Mouse (Mus musculus): Measurements from ENCODE around the gene B3galt4. TPM values are rescaled to one million over a fixed set of nuclear protein-coding genes. Genes with fewer than 3 reads are reported as not detected.

B3galt4 gene
- total and polyA plus RNA-seq, 2 experiments from 2014 or later = 0.53 to 6.1 TPM

DNA sequence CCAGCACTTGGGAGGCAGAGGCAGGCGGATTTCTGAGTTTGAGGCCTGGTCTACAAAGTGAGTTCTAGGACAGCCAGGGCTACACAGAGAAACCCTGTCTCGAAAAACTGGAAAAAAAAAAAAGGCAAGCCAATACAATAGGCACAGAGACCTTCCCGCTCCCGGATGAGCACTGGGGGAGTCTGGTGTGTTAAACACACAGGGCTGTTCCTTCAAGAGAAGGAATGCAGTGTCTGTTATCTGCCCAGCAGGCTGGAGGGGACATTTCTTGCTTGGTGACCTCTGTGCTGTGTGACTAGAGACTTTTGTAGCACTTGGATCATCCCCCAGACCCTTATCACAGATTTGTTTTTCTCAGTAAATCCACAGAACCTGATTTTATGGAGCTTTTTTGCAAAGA lies 49.6 kb downstream of the B3galt4 start:
- TF ChIP-seq EP300 (IDR thresholded peaks at IDR 0.05; ENCODE audit: low read depth) (no peak), CTCF (IDR thresholded peaks at IDR 0.05; ENCODE audit: low read depth) (no peak)
- H3K9ac ChIP-seq (replicated peaks; ENCODE audit: low read depth, low read length) = no peak overlapping the region
- ATAC-seq (ENCODE audit: insufficient read depth, low read depth) = peak; percentile 40; the same call in 1 of the 2 replicates
- 67% methylated on average over 4 of the region's 4 CpGs for WGBS
- no peaks in the 10 kb centered on the region for H3K27me3 ChIP-seq (ENCODE audit: control insufficient read depth, insufficient read depth, low read length)
- H3K4me1 ChIP-seq (ENCODE audit: control insufficient read depth, insufficient read depth) = no peaks in the 10 kb centered on the region
- no peak overlapping the region for H3K4me2 ChIP-seq (ENCODE audit: low read depth, low read length)
- H3K9me3 ChIP-seq (replicated peaks; ENCODE audit: control insufficient read depth, low read length) = no peaks in the 10 kb centered on the region
- H3K27ac ChIP-seq (ENCODE audit: low read depth) = peak overlapping the region; percentile 22; the same call in 1 of the 2 replicates
- H3K4me3 ChIP-seq (ENCODE audit: low read depth, low read length) = no peak overlapping the region
- DNase-seq (ENCODE audit: low spot score) = no peak
- no peaks in the 10 kb centered on the region for H3K36me3 ChIP-seq (replicated peaks; ENCODE audit: control insufficient read depth, insufficient read depth, low read length)

DNA sequence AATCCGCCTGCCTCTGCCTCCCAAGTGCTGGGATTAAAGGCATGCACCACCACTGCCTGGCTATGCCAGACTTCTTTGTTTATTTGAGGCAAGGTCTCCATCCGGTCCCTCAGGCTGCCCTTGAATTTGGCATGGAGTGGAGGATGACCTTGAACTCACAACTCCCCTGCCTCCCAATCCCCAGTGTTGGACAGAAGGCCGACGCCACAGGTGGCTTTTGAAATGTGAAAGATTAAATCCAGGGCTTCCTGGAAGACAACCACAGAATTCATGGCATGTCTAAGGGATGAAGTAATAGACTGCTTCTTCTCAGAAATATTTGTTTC lies 50.3 kb downstream of the B3galt4 start:
- Histone ChIP-seq H3K27me3 (ENCODE audit: control insufficient read depth, insufficient read depth, low read length) (no peaks in the 10 kb centered on the region), H3K36me3 (replicated peaks; ENCODE audit: control insufficient read depth, insufficient read depth, low read length) (no peaks in the 10 kb centered on the region), H3K4me3 (ENCODE audit: low read depth, low read length) (no peak overlapping the region), H3K4me1 (ENCODE audit: control insufficient read depth, insufficient read depth) (no peaks in the 10 kb centered on the region), H3K4me2 (ENCODE audit: low read depth, low read length) (no peak overlapping the region), H3K9ac (replicated peaks; ENCODE audit: low read depth, low read length) (no peak overlapping the region), H3K9me3 (replicated peaks; ENCODE audit: control insufficient read depth, low read length) (no peaks in the 10 kb centered on the region), H3K27ac (ENCODE audit: low read depth) (no peak overlapping the region)
- no peak for ATAC-seq (ENCODE audit: insufficient read depth, low read depth)
- TF ChIP-seq CTCF (IDR thresholded peaks at IDR 0.05; ENCODE audit: low read depth) = no peak
- TF ChIP-seq EP300 (IDR thresholded peaks at IDR 0.05; ENCODE audit: low read depth) = no peak
- 73% methylated on average over 4 of the region's 4 CpGs for WGBS
- no peak for DNase-seq (ENCODE audit: low spot score)

DNA sequence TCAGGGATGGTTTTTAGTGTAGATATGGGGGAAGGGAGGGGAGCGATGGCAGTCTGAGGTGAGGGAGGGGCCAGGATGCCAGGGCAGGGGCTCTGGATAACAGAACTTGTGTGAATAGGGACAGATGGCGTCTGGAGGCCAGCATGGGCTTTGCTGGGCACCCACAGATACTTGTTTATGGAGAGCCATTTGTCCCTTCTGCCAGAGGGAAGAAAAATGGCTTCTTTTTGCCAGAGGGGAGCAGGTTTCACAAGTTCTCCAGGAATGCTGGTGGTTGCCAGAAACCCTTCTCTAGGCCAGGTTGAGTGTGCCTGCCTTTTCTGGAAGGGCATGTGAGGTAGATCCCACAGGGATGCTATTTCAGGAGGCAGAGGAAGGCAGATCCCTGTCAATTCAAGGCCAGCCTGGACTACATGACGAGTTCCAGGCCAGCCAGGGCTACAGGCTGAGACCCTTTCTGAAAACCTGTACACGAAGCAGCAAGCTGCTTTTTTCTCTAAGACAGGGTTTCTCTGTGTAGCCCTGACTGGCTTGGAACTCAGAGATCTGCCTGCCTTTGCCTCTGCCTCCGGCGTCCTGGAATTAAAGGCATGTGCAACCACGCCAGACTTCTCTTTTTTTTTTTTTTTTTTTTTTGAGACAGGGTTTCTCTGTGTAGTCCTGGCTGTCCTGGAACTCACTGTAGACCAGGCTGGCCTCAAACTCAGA lies 50.9 kb downstream of the B3galt4 start:
- H3K9ac ChIP-seq (replicated peaks; ENCODE audit: low read depth, low read length) = no peak overlapping the region

More for the DNA sequence above, 50.9 kb downstream of the B3galt4 start:
- Histone ChIP-seq H3K27ac (ENCODE audit: low read depth) (no peak overlapping the region), H3K4me2 (ENCODE audit: low read depth, low read length) (no peak overlapping the region), H3K36me3 (replicated peaks; ENCODE audit: control insufficient read depth, insufficient read depth, low read length) (no peaks in the 10 kb centered on the region), H3K9me3 (replicated peaks; ENCODE audit: control insufficient read depth, low read length) (no peaks in the 10 kb centered on the region), H3K4me3 (ENCODE audit: low read depth, low read length) (no peak overlapping the region), H3K27me3 (ENCODE audit: control insufficient read depth, insufficient read depth, low read length) (no peaks in the 10 kb centered on the region), H3K4me1 (ENCODE audit: control insufficient read depth, insufficient read depth) (no peaks in the 10 kb centered on the region)
- TF ChIP-seq CTCF (IDR thresholded peaks at IDR 0.05; ENCODE audit: low read depth) (no peak), EP300 (IDR thresholded peaks at IDR 0.05; ENCODE audit: low read depth) (no peak)
- 39% methylated on average over 7 of the region's 7 CpGs for WGBS
- DNase-seq (ENCODE audit: low spot score) (no peak), ATAC-seq (ENCODE audit: insufficient read depth, low read depth) (no peak)

Other genes with a start within 250 kb of the B3galt4 start
Only the 30 nearest of the 32 such genes appear.
- 117 and 124 TPM in 2 replicates for gene March2, start 232.8 kb downstream of the B3galt4 start, total RNA-seq (2014; rRNA removed; ENCODE audit: low replicate concordance)
- gene March2, start 232.8 kb downstream of the B3galt4 start, polyA plus RNA-seq (2015; fragmentation: Nextera tagmentation; extraction: Ambion mirVana) = 87.6 and 88.5 TPM in 2 replicates
- gene Rab11b, start 191.0 kb downstream of the B3galt4 start, total RNA-seq (2014; rRNA removed; ENCODE audit: low replicate concordance) = 58.6 and 87.8 TPM in 2 replicates
- 382 and 425 TPM in 2 replicates for gene Rab11b, start 191.0 kb downstream of the B3galt4 start, polyA plus RNA-seq (2015; fragmentation: Nextera tagmentation; extraction: Ambion mirVana)
- 35.2 and 79.3 TPM in 2 replicates for gene Angptl4, start 169.7 kb downstream of the B3galt4 start, total RNA-seq (2014; rRNA removed; ENCODE audit: low replicate concordance)
- 59.2 and 124 TPM in 2 replicates for gene Angptl4, start 169.7 kb downstream of the B3galt4 start, polyA plus RNA-seq (2015; fragmentation: Nextera tagmentation; extraction: Ambion mirVana)
- gene Kank3, start 141.0 kb downstream of the B3galt4 start, total RNA-seq (2014; rRNA removed; ENCODE audit: low replicate concordance) = 33.3 and 68.7 TPM in 2 replicates
- 46.1 and 50.8 TPM in 2 replicates for gene Kank3, start 141.0 kb downstream of the B3galt4 start, polyA plus RNA-seq (2015; fragmentation: Nextera tagmentation; extraction: Ambion mirVana)
- gene Rps28, start 126.9 kb downstream of the B3galt4 start, total RNA-seq (2014; rRNA removed; ENCODE audit: low replicate concordance) = 127 and 305 TPM in 2 replicates
- gene Rps28, start 126.9 kb downstream of the B3galt4 start, polyA plus RNA-seq (2015; fragmentation: Nextera tagmentation; extraction: Ambion mirVana) = 622 and 631 TPM in 2 replicates
- gene Ndufa7, start 126.9 kb downstream of the B3galt4 start, total RNA-seq (2014; rRNA removed; ENCODE audit: low replicate concordance) = 467 and 766 TPM in 2 replicates
- gene Ndufa7, start 126.9 kb downstream of the B3galt4 start, polyA plus RNA-seq (2015; fragmentation: Nextera tagmentation; extraction: Ambion mirVana) = 899 and 938 TPM in 2 replicates
- gene Cd320, start 108.4 kb downstream of the B3galt4 start, total RNA-seq (2014; rRNA removed; ENCODE audit: low replicate concordance) = 17.3 and 24.0 TPM in 2 replicates
- 37.3 and 41.6 TPM in 2 replicates for gene Cd320, start 108.4 kb downstream of the B3galt4 start, polyA plus RNA-seq (2015; fragmentation: Nextera tagmentation; extraction: Ambion mirVana)
- gene Gm7029, start 77.7 kb downstream of the B3galt4 start, total RNA-seq (2014; rRNA removed; ENCODE audit: low replicate concordance) = not detected in 2 replicates
- not detected in 2 replicates for gene Gm7029, start 77.7 kb downstream of the B3galt4 start, polyA plus RNA-seq (2015; fragmentation: Nextera tagmentation; extraction: Ambion mirVana)
- 17.0 and 30.1 TPM in 2 replicates for gene Kifc1, start 60.8 kb downstream of the B3galt4 start, total RNA-seq (2014; rRNA removed; ENCODE audit: low replicate concordance)
- 2.0 and 2.1 TPM in 2 replicates for gene Kifc1, start 60.8 kb downstream of the B3galt4 start, polyA plus RNA-seq (2015; fragmentation: Nextera tagmentation; extraction: Ambion mirVana)
- not detected in 2 replicates for gene Platr17, start 46.4 kb downstream of the B3galt4 start, total RNA-seq (2014; rRNA removed; ENCODE audit: low replicate concordance)
- not detected in 2 replicates for gene Platr17, start 46.4 kb downstream of the B3galt4 start, polyA plus RNA-seq (2015; fragmentation: Nextera tagmentation; extraction: Ambion mirVana)
- gene Daxx, start 42.1 kb downstream of the B3galt4 start, total RNA-seq (2014; rRNA removed; ENCODE audit: low replicate concordance) = 15.2 and 19.3 TPM in 2 replicates
- gene Daxx, start 42.1 kb downstream of the B3galt4 start, polyA plus RNA-seq (2015; fragmentation: Nextera tagmentation; extraction: Ambion mirVana) = 18.0 and 20.0 TPM in 2 replicates
- 50.9 and 84.1 TPM in 2 replicates for gene Tapbp, start 35.6 kb downstream of the B3galt4 start, total RNA-seq (2014; rRNA removed; ENCODE audit: low replicate concordance)
- gene Tapbp, start 35.6 kb downstream of the B3galt4 start, polyA plus RNA-seq (2015; fragmentation: Nextera tagmentation; extraction: Ambion mirVana) = 47.6 and 51.3 TPM in 2 replicates
- 29.1 and 42.9 TPM in 2 replicates for gene Zbtb22, start 35.6 kb downstream of the B3galt4 start, total RNA-seq (2014; rRNA removed; ENCODE audit: low replicate concordance)
- 10.1 and 12.0 TPM in 2 replicates for gene Zbtb22, start 35.6 kb downstream of the B3galt4 start, polyA plus RNA-seq (2015; fragmentation: Nextera tagmentation; extraction: Ambion mirVana)
- gene Rgl2, start 21.9 kb downstream of the B3galt4 start, total RNA-seq (2014; rRNA removed; ENCODE audit: low replicate concordance) = 63.1 and 144 TPM in 2 replicates
- gene Rgl2, start 21.9 kb downstream of the B3galt4 start, polyA plus RNA-seq (2015; fragmentation: Nextera tagmentation; extraction: Ambion mirVana) = 21.1 and 21.9 TPM in 2 replicates
- gene Pfdn6, start 11.1 kb downstream of the B3galt4 start, total RNA-seq (2014; rRNA removed; ENCODE audit: low replicate concordance) = 28.6 and 77.4 TPM in 2 replicates
- 123 and 128 TPM in 2 replicates for gene Pfdn6, start 11.1 kb downstream of the B3galt4 start, polyA plus RNA-seq (2015; fragmentation: Nextera tagmentation; extraction: Ambion mirVana)
- 6.7 and 10.9 TPM in 2 replicates for gene Wdr46, start 10.8 kb downstream of the B3galt4 start, total RNA-seq (2014; rRNA removed; ENCODE audit: low replicate concordance)
- 8.9 and 11.1 TPM in 2 replicates for gene Wdr46, start 10.8 kb downstream of the B3galt4 start, polyA plus RNA-seq (2015; fragmentation: Nextera tagmentation; extraction: Ambion mirVana)
- 28.2 and 31.8 TPM in 2 replicates for gene Vps52, start 4.3 kb upstream of the B3galt4 start, total RNA-seq (2014; rRNA removed; ENCODE audit: low replicate concordance)
- gene Vps52, start 4.3 kb upstream of the B3galt4 start, polyA plus RNA-seq (2015; fragmentation: Nextera tagmentation; extraction: Ambion mirVana) = 27.8 TPM in 2 replicates
- 1,548 and 1,735 TPM in 2 replicates for gene Rps18, start 4.5 kb upstream of the B3galt4 start, total RNA-seq (2014; rRNA removed; ENCODE audit: low replicate concordance)
- 845 and 880 TPM in 2 replicates for gene Rps18, start 4.5 kb upstream of the B3galt4 start, polyA plus RNA-seq (2015; fragmentation: Nextera tagmentation; extraction: Ambion mirVana)
- 61.0 and 84.5 TPM in 2 replicates for gene H2-K1, start 48.9 kb upstream of the B3galt4 start, total RNA-seq (2014; rRNA removed; ENCODE audit: low replicate concordance)
- 42.9 and 48.4 TPM in 2 replicates for gene H2-K1, start 48.9 kb upstream of the B3galt4 start, polyA plus RNA-seq (2015; fragmentation: Nextera tagmentation; extraction: Ambion mirVana)
- gene Ring1, start 73.2 kb upstream of the B3galt4 start, total RNA-seq (2014; rRNA removed; ENCODE audit: low replicate concordance) = 22.5 and 48.5 TPM in 2 replicates
- gene Ring1, start 73.2 kb upstream of the B3galt4 start, polyA plus RNA-seq (2015; fragmentation: Nextera tagmentation; extraction: Ambion mirVana) = 10.3 and 11.9 TPM in 2 replicates
- 80.6 and 101 TPM in 2 replicates for gene H2-Ke6, start 76.6 kb upstream of the B3galt4 start, total RNA-seq (2014; rRNA removed; ENCODE audit: low replicate concordance)
- gene H2-Ke6, start 76.6 kb upstream of the B3galt4 start, polyA plus RNA-seq (2015; fragmentation: Nextera tagmentation; extraction: Ambion mirVana) = 58.5 and 64.6 TPM in 2 replicates
- 88.7 and 97.2 TPM in 2 replicates for gene Slc39a7, start 80.2 kb upstream of the B3galt4 start, total RNA-seq (2014; rRNA removed; ENCODE audit: low replicate concordance)
- 79.7 and 85.4 TPM in 2 replicates for gene Slc39a7, start 80.2 kb upstream of the B3galt4 start, polyA plus RNA-seq (2015; fragmentation: Nextera tagmentation; extraction: Ambion mirVana)
- 29.4 and 36.6 TPM in 2 replicates for gene Rxrb, start 80.3 kb upstream of the B3galt4 start, total RNA-seq (2014; rRNA removed; ENCODE audit: low replicate concordance)
- gene Rxrb, start 80.3 kb upstream of the B3galt4 start, polyA plus RNA-seq (2015; fragmentation: Nextera tagmentation; extraction: Ambion mirVana) = 28.4 and 31.2 TPM in 2 replicates
- 1.4 and 1.9 TPM in 2 replicates for gene Col11a2, start 87.9 kb upstream of the B3galt4 start, total RNA-seq (2014; rRNA removed; ENCODE audit: low replicate concordance)
- 0.25 and 0.29 TPM in 2 replicates for gene Col11a2, start 87.9 kb upstream of the B3galt4 start, polyA plus RNA-seq (2015; fragmentation: Nextera tagmentation; extraction: Ambion mirVana)
- gene H2-Oa, start 140.9 kb upstream of the B3galt4 start, total RNA-seq (2014; rRNA removed; ENCODE audit: low replicate concordance) = not detected in 2 replicates
- not detected in 2 replicates for gene H2-Oa, start 140.9 kb upstream of the B3galt4 start, polyA plus RNA-seq (2015; fragmentation: Nextera tagmentation; extraction: Ambion mirVana)
- gene H2-DMa, start 168.1 kb upstream of the B3galt4 start, total RNA-seq (2014; rRNA removed; ENCODE audit: low replicate concordance) = 2.6 and 7.2 TPM in 2 replicates
- 4.2 and 4.6 TPM in 2 replicates for gene H2-DMa, start 168.1 kb upstream of the B3galt4 start, polyA plus RNA-seq (2015; fragmentation: Nextera tagmentation; extraction: Ambion mirVana)
- gene Brd2, start 171.1 kb upstream of the B3galt4 start, total RNA-seq (2014; rRNA removed; ENCODE audit: low replicate concordance) = 83.2 and 87.5 TPM in 2 replicates
- 33.4 and 38.4 TPM in 2 replicates for gene Brd2, start 171.1 kb upstream of the B3galt4 start, polyA plus RNA-seq (2015; fragmentation: Nextera tagmentation; extraction: Ambion mirVana)
- gene H2-DMb2, start 191.8 kb upstream of the B3galt4 start, total RNA-seq (2014; rRNA removed; ENCODE audit: low replicate concordance) = 1.5 TPM in 1 of 2 replicates, not detected in the other
- 0.33 and 0.38 TPM in 2 replicates for gene H2-DMb2, start 191.8 kb upstream of the B3galt4 start, polyA plus RNA-seq (2015; fragmentation: Nextera tagmentation; extraction: Ambion mirVana)
- 0.19 TPM in 1 of 2 replicates, not detected in the other for gene H2-DMb1, start 201.6 kb upstream of the B3galt4 start, total RNA-seq (2014; rRNA removed; ENCODE audit: low replicate concordance)
- gene H2-DMb1, start 201.6 kb upstream of the B3galt4 start, polyA plus RNA-seq (2015; fragmentation: Nextera tagmentation; extraction: Ambion mirVana) = 0.65 and 0.90 TPM in 2 replicates
- gene Tap1, start 236.1 kb upstream of the B3galt4 start, total RNA-seq (2014; rRNA removed; ENCODE audit: low replicate concordance) = 8.8 and 10.7 TPM in 2 replicates
- gene Tap1, start 236.1 kb upstream of the B3galt4 start, polyA plus RNA-seq (2015; fragmentation: Nextera tagmentation; extraction: Ambion mirVana) = 2.7 and 3.7 TPM in 2 replicates

Data from heart, postnatal 0 days (tissue).